Mouse (Mus musculus): Measurements from ENCODE around the gene Lctl.
"Not testable (repeated sequence)": the region's sequence is repeated elsewhere in the genome, so short reads cannot be mapped to it uniquely, and the experiment has no call there.

GRCm38 (mm10) chr9:64169967-64170366 lies 53.0 kb downstream of the Lctl start:
- not testable (repeated sequence) for TF ChIP-seq GATA1, TAL1 (IDR thresholded peaks at IDR 0.05; ENCODE audit: low read length)

Data from erythroblast, embryonic 14.5 days (primary cell).